Mouse (Mus musculus) testis, adult 2 months (tissue): ENCODE data around the gene Srebf2. TPM values are rescaled to one million over a fixed set of nuclear protein-coding genes. Genes with fewer than 3 reads are reported as not detected.

Source experiments
- H3K27ac ChIP-seq: fragments of 200-500 bp; 2 replicates; pipeline ENCODE4 v1.5.1; 2012; ENCODE audit warnings: low read depth, low read length; ENCODE audit not compliant: control insufficient read depth, insufficient read depth
- H3K27me3 ChIP-seq: fragments of 200-500 bp; 2 replicates; pipeline ENCODE4 v1.6.1; 2012; ENCODE audit warnings: mild to moderate bottlenecking, low read length, moderate library complexity; ENCODE audit not compliant: control insufficient read depth, insufficient read depth
- H3K36me3 ChIP-seq: fragments of 200-500 bp; 2 replicates; pipeline ENCODE4 v1.6.1; 2012; ENCODE audit warnings: mild to moderate bottlenecking, low read length; ENCODE audit not compliant: control insufficient read depth, insufficient read depth
- H3K4me1 ChIP-seq: fragments of 200-500 bp; 2 replicates; pipeline ENCODE4 v1.6.1; 2012; ENCODE audit warnings: low read length; ENCODE audit not compliant: control insufficient read depth, insufficient read depth
- H3K4me3 ChIP-seq: fragments of 200-500 bp; 2 replicates; pipeline ENCODE4 v1.5.1; 2012; ENCODE audit warnings: low read depth, mild to moderate bottlenecking, low read length, moderate library complexity, mixed read lengths; ENCODE audit not compliant: control insufficient read depth
- CTCF ChIP-seq: fragments of 200-500 bp; IDR thresholded peaks from 2 replicates; pipeline ENCODE4 v1.5.1; 2012; ENCODE audit warnings: low read depth, mild to moderate bottlenecking, inconsistent platforms, low read length, moderate library complexity; ENCODE audit not compliant: control insufficient read depth, insufficient read depth, insufficient replicate concordance
- POLR2A ChIP-seq: fragments of 200-500 bp; IDR thresholded peaks from 2 replicates; pipeline ENCODE4 v1.6.1; 2012; ENCODE audit warnings: low read depth, mild to moderate bottlenecking, inconsistent platforms, low read length, moderate library complexity; ENCODE audit not compliant: control insufficient read depth
- polyA plus RNA-seq: library from polyadenylated mRNA; depleted of rRNA; stranded (reverse); fragments of >200 nt; gene quantifications from 2 replicates; pipeline ENCODE4 v1.2.3, GENCODE M21; 2012

Gene Srebf2
- polyA plus RNA-seq, 1 experiment = 36.2 TPM

- peaks cover 24% of the 10 kb centered on the region for H3K4me1 ChIP-seq
- H3K36me3 ChIP-seq = no peaks in the 10 kb centered on the region
- H3K4me3 ChIP-seq = no peak overlapping the region
- no peaks in the 10 kb centered on the region for H3K27me3 ChIP-seq
- TF ChIP-seq POLR2A (no peak), CTCF (no peak)
- no peak overlapping the region for H3K27ac ChIP-seq
Observed at GRCm38 (mm10) chr15:82209295-82210050, 62.5 kb downstream of the Srebf2 start.

DNA sequence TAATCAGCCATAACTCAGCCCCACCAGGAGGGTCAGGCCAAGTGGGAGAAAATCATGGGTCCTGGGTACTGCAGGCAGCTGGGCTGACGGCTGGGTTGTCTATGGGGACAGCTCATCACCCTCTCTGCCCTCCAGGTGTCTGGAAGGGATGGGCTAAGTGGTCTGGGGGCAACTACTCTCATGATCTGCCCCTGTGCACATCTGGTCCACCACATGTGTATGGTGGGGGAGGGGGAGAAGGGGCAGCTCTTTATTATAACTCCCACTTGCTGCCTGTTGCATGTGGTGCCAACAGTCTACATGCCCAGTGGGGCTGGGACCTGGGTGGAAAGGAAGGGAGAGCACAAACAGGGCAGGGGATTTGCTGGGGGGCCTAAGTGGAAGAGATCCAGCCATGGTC, 63.8 kb downstream of the Srebf2 start:
- Histone ChIP-seq H3K27me3 (no peaks in the 10 kb centered on the region), H3K27ac (no peak overlapping the region), H3K4me1 (peaks cover 24% of the 10 kb centered on the region), H3K36me3 (no peaks in the 10 kb centered on the region), H3K4me3 (no peak overlapping the region)
- TF ChIP-seq POLR2A = no peak

DNA sequence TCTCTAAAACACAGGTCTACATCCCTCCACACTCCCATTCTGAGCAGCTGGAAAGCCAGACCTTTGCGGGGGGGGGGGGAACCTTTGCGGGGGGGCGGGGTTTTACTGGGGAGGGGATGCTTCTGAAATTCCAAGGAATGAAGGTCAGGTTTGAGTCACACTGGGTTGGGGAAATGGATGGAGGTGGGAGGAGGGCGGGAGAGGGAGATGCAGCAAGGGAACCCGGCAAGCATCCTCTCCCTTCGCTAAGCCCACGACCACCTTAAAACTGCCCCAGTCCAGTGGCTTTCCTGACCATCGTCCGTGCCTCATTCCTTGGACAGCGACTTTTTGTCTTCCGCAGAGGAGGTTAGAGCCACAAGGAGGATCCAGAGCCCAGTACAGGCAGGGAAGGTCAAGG, 64.3 kb downstream of the Srebf2 start:
- TF ChIP-seq POLR2A = no peak
- TF ChIP-seq CTCF = no peak
- H3K4me1 ChIP-seq = peaks cover 24% of the 10 kb centered on the region
- H3K4me3 ChIP-seq = no peak overlapping the region
- H3K27ac ChIP-seq = no peak overlapping the region
- H3K27me3 ChIP-seq = no peaks in the 10 kb centered on the region
- no peaks in the 10 kb centered on the region for H3K36me3 ChIP-seq

DNA sequence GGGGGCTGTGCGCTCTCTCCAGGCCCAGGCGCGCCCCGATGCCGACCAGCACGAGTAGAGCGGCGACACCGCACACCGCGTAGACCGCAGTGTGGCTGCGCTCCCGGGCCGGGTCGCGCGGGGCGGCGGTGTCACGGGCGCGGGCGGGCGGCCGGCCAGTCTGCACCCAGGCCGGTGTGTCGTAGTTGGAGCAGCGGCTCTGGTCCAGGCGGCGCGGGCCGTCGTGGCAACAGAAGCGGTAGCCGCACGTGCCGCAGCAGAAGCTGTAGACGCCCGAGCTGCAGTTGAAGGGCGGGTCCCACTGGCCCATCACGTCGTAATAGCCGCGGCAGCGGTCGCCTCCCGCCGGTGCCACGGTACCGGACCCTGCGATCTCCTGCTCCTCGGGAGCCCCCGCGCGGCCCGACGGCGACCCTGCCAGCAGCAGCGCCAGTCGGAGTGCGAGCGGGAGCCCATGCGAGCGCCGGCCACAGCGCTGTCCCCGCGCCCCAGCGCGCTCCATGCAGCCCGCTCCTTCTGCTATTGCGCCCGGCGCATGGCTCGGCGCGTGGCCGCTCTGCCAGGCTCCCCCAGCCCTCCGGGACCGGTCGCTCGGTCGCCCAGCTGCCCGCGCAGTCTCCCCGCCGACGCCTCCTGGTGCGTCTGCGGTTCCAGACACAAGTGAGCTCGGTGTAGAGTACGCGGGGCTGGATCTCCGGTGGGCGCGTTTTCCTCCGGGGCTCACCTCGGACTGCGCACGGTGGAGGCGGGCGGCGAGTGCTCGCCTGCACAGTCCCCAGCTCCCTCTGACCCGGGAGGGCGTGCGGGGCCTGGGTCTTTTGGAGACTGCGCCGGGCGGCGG, 65.2 kb downstream of the Srebf2 start:
- Histone ChIP-seq H3K4me1 (peaks cover 17% of the 10 kb centered on the region), H3K27me3 (no peaks in the 10 kb centered on the region), H3K27ac (no peak overlapping the region), H3K4me3 (peak overlapping the region; percentile 52), H3K36me3 (no peaks in the 10 kb centered on the region)
- TF ChIP-seq CTCF = no peak
- no peak for TF ChIP-seq POLR2A

DNA sequence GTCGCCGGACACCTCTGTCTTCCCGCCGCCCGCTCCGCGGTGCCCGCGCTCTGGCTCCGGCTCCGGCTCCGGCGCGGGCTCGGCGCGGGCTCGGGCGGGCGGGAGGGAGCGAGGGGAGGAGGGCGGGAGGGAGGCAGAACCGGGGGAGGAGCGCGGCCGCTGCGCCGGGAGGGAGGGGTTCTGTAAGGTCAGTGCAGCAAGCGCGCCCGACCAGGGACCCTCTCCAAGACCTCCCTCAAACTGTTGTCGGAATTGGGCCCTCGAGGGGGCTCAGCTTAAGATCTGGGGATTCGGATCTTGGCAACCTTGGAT, 65.7 kb downstream of the Srebf2 start, which contains the start of gene Shisa8:
Gene Shisa8, minus strand, starts transcription at position 64 of the 312 bp plus-strand sequence.
- no peak within 1 kb of the TSS for H3K27ac ChIP-seq
- no peaks in the 10 kb centered on the region for H3K27me3 ChIP-seq
- TF ChIP-seq CTCF (no peak), POLR2A (no peak)
- H3K4me1 ChIP-seq = peaks cover 14% of the 10 kb centered on the region
- H3K36me3 ChIP-seq = no peaks in the 10 kb centered on the region
- H3K4me3 ChIP-seq = peak within 1 kb of the TSS; percentile 52

DNA sequence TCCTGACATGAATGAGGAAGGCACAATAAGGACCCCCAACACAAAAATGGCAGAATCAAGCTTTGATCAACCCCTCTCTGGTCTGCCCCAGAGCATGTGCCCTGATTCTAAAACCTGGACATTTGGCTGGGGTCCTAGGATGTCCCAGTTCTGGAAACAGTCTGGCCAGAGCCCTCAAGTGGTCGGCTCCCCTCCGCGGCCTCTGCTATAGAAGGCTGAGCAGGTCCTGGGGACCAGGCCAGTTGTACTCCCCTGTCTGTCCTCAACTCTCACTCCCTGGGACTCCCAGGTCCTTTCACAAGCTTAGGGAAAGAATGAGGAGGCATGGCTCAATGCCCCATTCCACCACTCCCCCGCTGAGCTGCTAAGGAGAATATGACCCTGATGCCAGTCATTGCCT, 66.2 kb downstream of the Srebf2 start:
- TF ChIP-seq CTCF (no peak), POLR2A (no peak)
- Histone ChIP-seq H3K27me3 (no peaks in the 10 kb centered on the region), H3K4me3 (no peak overlapping the region), H3K36me3 (no peaks in the 10 kb centered on the region), H3K4me1 (peaks cover 12% of the 10 kb centered on the region), H3K27ac (no peak overlapping the region)

DNA sequence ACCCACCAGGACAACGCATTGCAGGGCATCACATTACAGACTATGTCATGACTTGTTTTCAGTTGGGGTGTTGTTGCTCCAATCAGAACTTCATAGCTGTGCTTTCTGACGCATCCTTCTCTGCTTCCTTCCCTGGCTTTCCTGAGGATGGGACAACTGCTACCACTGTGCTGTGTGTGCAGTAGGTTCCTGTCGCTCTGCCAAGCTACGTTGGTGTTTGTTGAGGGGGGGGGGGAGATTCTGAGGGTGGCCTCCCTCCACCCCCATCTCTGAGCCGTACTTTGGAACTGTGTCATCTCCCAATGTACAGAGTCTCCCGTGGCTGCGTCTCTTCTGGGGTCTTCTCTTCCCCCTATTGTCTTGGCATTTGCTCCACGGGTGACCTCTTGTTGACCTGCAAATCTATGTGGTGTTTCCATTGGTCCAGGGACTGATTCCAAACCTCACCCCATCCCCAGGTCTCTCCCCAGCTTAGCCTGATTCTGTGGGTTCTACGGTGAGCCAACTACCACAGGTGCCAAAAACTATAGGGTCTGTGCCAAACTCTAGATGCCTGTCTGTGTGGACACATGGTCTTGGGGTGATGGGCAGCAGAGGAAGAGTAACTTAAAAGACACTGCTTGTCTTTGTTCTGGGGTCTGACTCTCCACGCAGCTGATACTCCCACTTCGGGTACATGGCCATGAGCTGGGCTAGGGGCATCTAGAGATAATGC, 68.5 kb downstream of the Srebf2 start:
- Histone ChIP-seq H3K27me3 (no peaks in the 10 kb centered on the region), H3K4me1 (peaks cover 12% of the 10 kb centered on the region), H3K4me3 (no peak overlapping the region), H3K27ac (no peak overlapping the region), H3K36me3 (no peaks in the 10 kb centered on the region)
- TF ChIP-seq CTCF = no peak
- TF ChIP-seq POLR2A = no peak
